Mouse (Mus musculus) embryonic fibroblast, embryonic 13.5 days (primary cell): ENCODE data around the gene Akr1b3.

Experiments used
- CTCF ChIP-seq: IDR thresholded peaks from 2 replicates; pipeline ENCODE4 v1.5.1; 2011; ENCODE audit warnings: mild to moderate bottlenecking, control low read depth, low read length, moderate library complexity, borderline replicate concordance; ENCODE audit not compliant: insufficient read depth
- POLR2A ChIP-seq: IDR thresholded peaks from 2 replicates; pipeline ENCODE4 v1.6.1; 2011; ENCODE audit warnings: low read depth, mild to moderate bottlenecking, control low read depth, low read length, moderate library complexity

GRCm38 (mm10) chr6:34313386-34313785, 3.9 kb downstream of the Akr1b3 start:
- TF ChIP-seq CTCF (no peak), POLR2A (no peak)
